Mouse (Mus musculus) hindlimb bud, embryonic 11.5 days (tissue): ENCODE measurements around the gene Dlg5.
A peak's percentile ranks its signal among the peaks of the same experiment; 100 is the strongest.

ENCODE experiments used
- DNase-seq: peaks from one replicate; pipeline ENCODE4 v3.0.0-alpha.2; 2012; ENCODE audit warnings: low read depth, low spot score; ENCODE audit errors: extremely low spot score

Gene Dlg5

GRCm38 (mm10) chr14:24234411-24234810, 11.3 kb downstream of the Dlg5 start:
- DNase-seq: no peak

GRCm38 (mm10) chr14:24232641-24233633, 12.8 kb downstream of the Dlg5 start:
- DNase-seq: no peak

GRCm38 (mm10) chr14:24228549-24228948, 17.2 kb downstream of the Dlg5 start:
- DNase-seq: no peak

GRCm38 (mm10) chr14:24227015-24227414, 18.7 kb downstream of the Dlg5 start:
- no peak for DNase-seq

GRCm38 (mm10) chr14:24226344-24226743, 19.4 kb downstream of the Dlg5 start:
- DNase-seq: no peak

GRCm38 (mm10) chr14:24222759-24223158, 23.0 kb downstream of the Dlg5 start:
- no peak for DNase-seq

GRCm38 (mm10) chr14:24222273-24222672, 23.4 kb downstream of the Dlg5 start:
- DNase-seq: no peak

- no peak for DNase-seq
Observed at GRCm38 (mm10) chr14:24217362-24217722, 28.4 kb downstream of the Dlg5 start.

GRCm38 (mm10) chr14:24216678-24217361, 28.9 kb downstream of the Dlg5 start:
- no peak for DNase-seq

GRCm38 (mm10) chr14:24216064-24216463, 29.7 kb downstream of the Dlg5 start:
- DNase-seq: peak; percentile 39

- DNase-seq: no peak
Observed at GRCm38 (mm10) chr14:24214436-24214835, 31.3 kb downstream of the Dlg5 start.

GRCm38 (mm10) chr14:24213336-24213735, 32.4 kb downstream of the Dlg5 start:
- no peak for DNase-seq

- no peak for DNase-seq
Observed at GRCm38 (mm10) chr14:24212861-24213260, 32.9 kb downstream of the Dlg5 start.

- no peak for DNase-seq
Observed at GRCm38 (mm10) chr14:24207360-24207752, 38.4 kb downstream of the Dlg5 start.

- no peak for DNase-seq
Observed at GRCm38 (mm10) chr14:24206736-24207359, 38.9 kb downstream of the Dlg5 start.

- DNase-seq: no peak
Observed at GRCm38 (mm10) chr14:24206314-24206713, 39.4 kb downstream of the Dlg5 start.

- no peak for DNase-seq
Observed at GRCm38 (mm10) chr14:24205281-24205871, 40.3 kb downstream of the Dlg5 start.

- no peak for DNase-seq
Observed at GRCm38 (mm10) chr14:24203210-24203609, 42.5 kb downstream of the Dlg5 start.

GRCm38 (mm10) chr14:24200771-24201170, 44.9 kb downstream of the Dlg5 start:
- no peak for DNase-seq

- no peak for DNase-seq
Observed at GRCm38 (mm10) chr14:24199732-24200131, 46.0 kb downstream of the Dlg5 start.

- DNase-seq: no peak
Observed at GRCm38 (mm10) chr14:24197865-24198264, 47.9 kb downstream of the Dlg5 start.
